Mouse (Mus musculus): Measurements from ENCODE around the gene Acsf3.

- TF ChIP-seq EP300 (IDR thresholded peaks at IDR 0.05; ENCODE audit: insufficient read depth, low read depth, low read length) (no peak), CTCF (IDR thresholded peaks at IDR 0.05; ENCODE audit: low read depth, low read length) (no peak), POLR2A (IDR thresholded peaks at IDR 0.05; ENCODE audit: insufficient read depth, low read length) (no peak)
These were observed 70.4 kb downstream of the Acsf3 start for GRCm38 (mm10) chr8:122845662-122846061.

Data from ES-Bruce4 (cell line).